Comparison of ENCODE assay signal across 8 mouse cellular contexts in the genomic region with DNA sequence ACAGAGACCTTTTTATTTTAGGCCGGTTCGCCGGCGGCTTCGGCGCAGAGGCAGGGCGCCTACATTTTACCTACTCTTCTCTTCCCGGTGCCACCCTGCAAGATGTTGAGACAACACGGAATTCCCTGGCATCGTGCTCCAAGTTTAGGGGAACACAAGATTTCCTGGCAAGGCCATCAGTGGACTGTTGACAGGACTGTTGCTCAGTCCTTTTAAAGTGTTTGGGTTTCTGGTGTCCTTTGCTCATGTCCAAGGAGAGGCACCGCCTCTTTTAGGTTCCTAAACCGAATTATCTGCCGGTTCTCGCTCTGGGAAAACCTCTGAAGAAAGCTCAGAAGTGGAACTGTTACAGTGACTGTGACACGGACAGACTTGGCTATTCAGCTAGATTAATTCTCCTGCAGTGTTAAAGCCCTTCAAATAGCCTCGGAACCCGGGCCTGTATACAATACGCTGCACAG. TPM values are rescaled to one million over a fixed set of nuclear protein-coding genes. Genes with fewer than 3 reads are reported as not detected.
DNase-seq lines count a peak whose midpoint lies in the region; ATAC-seq and TF ChIP-seq lines count a peak whose summit lies in the region.

No protein-coding gene starts in this region.

- H3K36me3 ChIP-seq in liver, adult 2 months (ENCODE audit: control insufficient read depth, insufficient read depth, low read length) = no peaks in the 10 kb centered on the region
- H3K36me3 ChIP-seq in embryonic facial prominence, embryonic 15.5 days = no peaks in the 10 kb centered on the region
- no peaks in the 10 kb centered on the region for H3K36me3 ChIP-seq in liver, postnatal 0 days (replicated peaks; ENCODE audit: insufficient read depth, low read length)
- no peaks in the 10 kb centered on the region for H3K36me3 ChIP-seq in stomach, embryonic 16.5 days (ENCODE audit: control insufficient read depth, insufficient read depth, low read length)

- DNase-seq in liver, adult 2 months (ENCODE audit: extremely low read depth, low read depth, low spot score) = no peak
- DNase-seq in liver = no peak
- DNase-seq in heart, postnatal 25 days (ENCODE audit: low spot score) = peak; percentile 35
- no peak for DNase-seq in liver, postnatal 0 days
- DNase-seq in spleen, adult 18-20 months = no peak
- no peak for DNase-seq in frontal cortex, adult 2 months (ENCODE audit: extremely low spot score in 1 of 2, low spot score in 1 of 2)

- H3K27me3 ChIP-seq in liver, adult 2 months (ENCODE audit: control insufficient read depth, insufficient read depth, low read length) = peaks cover 31% of the 10 kb centered on the region
- peaks cover 10% of the 10 kb centered on the region; the same call in 1 of the 2 replicates for H3K27me3 ChIP-seq in embryonic facial prominence, embryonic 15.5 days
- peaks cover 76% of the 10 kb centered on the region for H3K27me3 ChIP-seq in liver, postnatal 0 days (ENCODE audit: insufficient read depth, low read length)
- H3K27me3 ChIP-seq in stomach, embryonic 16.5 days (ENCODE audit: control insufficient read depth, insufficient read depth, low read length) = peaks cover 4% of the 10 kb centered on the region; the same call in 1 of the 2 replicates

- H3K4me1 ChIP-seq in liver, adult 2 months (ENCODE audit: control insufficient read depth, insufficient read depth, low read length) = peaks cover 4% of the 10 kb centered on the region; the same call in 1 of the 2 replicates
- peaks cover 56% of the 10 kb centered on the region for H3K4me1 ChIP-seq in embryonic facial prominence, embryonic 15.5 days
- H3K4me1 ChIP-seq in liver, postnatal 0 days (ENCODE audit: insufficient read depth) = peaks cover 18% of the 10 kb centered on the region
- H3K4me1 ChIP-seq in stomach, embryonic 16.5 days (ENCODE audit: control insufficient read depth, insufficient read depth, low read length) = peaks cover 20% of the 10 kb centered on the region

- no peak for TF ChIP-seq EP300 in liver, postnatal 0 days (IDR thresholded peaks at IDR 0.05; ENCODE audit: low read depth)

- no peak overlapping the region for H3K27ac ChIP-seq in liver, adult 2 months (replicated peaks; ENCODE audit: insufficient read depth, low read depth, low read length)
- H3K27ac ChIP-seq in embryonic facial prominence, embryonic 15.5 days (replicated peaks) = peak overlapping the region; percentile 95
- no peak overlapping the region for H3K27ac ChIP-seq in liver, postnatal 0 days (ENCODE audit: low read depth)
- H3K27ac ChIP-seq in stomach, embryonic 16.5 days (ENCODE audit: low read length) = peak overlapping the region; percentile 94

- TF ChIP-seq CTCF in liver, adult 2 months (IDR thresholded peaks at IDR 0.05; ENCODE audit: low read depth, low read length) = no peak
- TF ChIP-seq CTCF in liver, postnatal 0 days (IDR thresholded peaks at IDR 0.05; ENCODE audit: low read depth) = no peak

- H3K9me3 ChIP-seq in embryonic facial prominence, embryonic 15.5 days (replicated peaks) = no peaks in the 10 kb centered on the region
- H3K9me3 ChIP-seq in liver, postnatal 0 days (ENCODE audit: low read length) = no peaks in the 10 kb centered on the region
- no peaks in the 10 kb centered on the region for H3K9me3 ChIP-seq in stomach, embryonic 16.5 days (replicated peaks; ENCODE audit: control insufficient read depth, low read length)

- TF ChIP-seq POLR2A in liver, adult 2 months (IDR thresholded peaks at IDR 0.05; ENCODE audit: extremely low read depth, insufficient read depth, low read length) = no peak

- peak overlapping the region; percentile 46; the same call in 1 of the 2 replicates for H3K4me3 ChIP-seq in liver, adult 2 months (ENCODE audit: insufficient read depth, low read depth, low read length)
- peak overlapping the region; percentile 63 for H3K4me3 ChIP-seq in embryonic facial prominence, embryonic 15.5 days (replicated peaks)
- H3K4me3 ChIP-seq in liver, postnatal 0 days (ENCODE audit: low read depth, low read length) = peak overlapping the region; percentile 41
- H3K4me3 ChIP-seq in stomach, embryonic 16.5 days (replicated peaks; ENCODE audit: low read length) = peak overlapping the region; percentile 61

- H3K9ac ChIP-seq in liver, adult 2 months (ENCODE audit: low read depth, low read length) = no peak overlapping the region
- peak overlapping the region; percentile 62 for H3K9ac ChIP-seq in embryonic facial prominence, embryonic 15.5 days
- no peak overlapping the region for H3K9ac ChIP-seq in liver, postnatal 0 days (replicated peaks)
- H3K9ac ChIP-seq in stomach, embryonic 16.5 days (ENCODE audit: low read length) = peak overlapping the region; percentile 77

- intact Hi-C loops in heart, postnatal 25 days (cut with DNase I) = loop anchor here (2.0 to 5.0 kb wide), 3 partner anchors 36 to 60 kb away; no protein-coding TSS in a partner anchor

- WGBS in liver, adult 2 months = 5% methylated on average over 18 of the region's 18 CpGs
- 3% methylated on average over 18 of the region's 18 CpGs for WGBS in embryonic facial prominence, embryonic 15.5 days
- 5% methylated on average over 18 of the region's 18 CpGs for WGBS in liver, postnatal 0 days (ENCODE audit: insufficient replicate concordance)
- 5% methylated on average over 18 of the region's 18 CpGs for WGBS in stomach, embryonic 16.5 days

- ATAC-seq in embryonic facial prominence, embryonic 15.5 days (ENCODE audit: insufficient number of reproducible peaks, low FRiP score, low TSS enrichment, low read depth) = no peak
- ATAC-seq in liver, postnatal 0 days = no peak
- ATAC-seq in stomach, embryonic 16.5 days (ENCODE audit: insufficient read depth, low FRiP score) = no peak

- no peaks in the 10 kb centered on the region for H3K79me2 ChIP-seq in liver, adult 2 months (ENCODE audit: control insufficient read depth, insufficient read depth, low read length)

- H3K4me2 ChIP-seq in embryonic facial prominence, embryonic 15.5 days (replicated peaks) = peak overlapping the region; percentile 91
- peak overlapping the region; percentile 68 for H3K4me2 ChIP-seq in liver, postnatal 0 days (ENCODE audit: low read depth, low read length)
- peak overlapping the region; percentile 90 for H3K4me2 ChIP-seq in stomach, embryonic 16.5 days (ENCODE audit: low read depth, low read length)

RNA-seq across cellular contexts. Expression of a gene that starts 0.4 kb away (rescaled TPM):
- 0.18 and 0.27 TPM in 2 replicates for total RNA-seq in liver, adult 2 months (2014; rRNA removed)
- 0.17 and 0.29 TPM in 2 replicates for polyA plus RNA-seq in liver, adult 2 months (2012; rRNA removed)
- polyA plus RNA-seq in embryonic facial prominence, embryonic 15.5 days (2015; fragmentation: Nextera tagmentation; extraction: Ambion mirVana) = 35.3 and 38.3 TPM in 2 replicates
- 1 to 10 TPM; 4.7 to 5.5 TPM for total RNA-seq in heart, postnatal 25 days (2021)
- polyA plus RNA-seq in liver, postnatal 0 days (2015; fragmentation: Nextera tagmentation; extraction: Ambion mirVana) = 0.25 and 0.31 TPM in 2 replicates
- 18.3 and 19.6 TPM in 2 replicates for polyA plus RNA-seq in stomach, embryonic 16.5 days (2015; fragmentation: Nextera tagmentation; extraction: Ambion mirVana)
- polyA plus RNA-seq in frontal cortex, adult 2 months (2012; rRNA removed) = 26.9 and 30.9 TPM in 2 replicates

Comparison
In these comparisons a context has a peak if more than half of its experiments do, and no peak if none do; other contexts are left out.
1. H3K27ac ChIP-seq: peak in embryonic facial prominence, embryonic 15.5 days (single experiment) and stomach, embryonic 16.5 days (single experiment); none in liver, adult 2 months (single experiment) and liver, postnatal 0 days (single experiment).
2. H3K9ac ChIP-seq: peak in embryonic facial prominence, embryonic 15.5 days (single experiment) and stomach, embryonic 16.5 days (single experiment); none in liver, adult 2 months (single experiment) and liver, postnatal 0 days (single experiment).
3. RNA of a gene that starts 0.4 kb away (polyA plus RNA-seq): 35.3 to 38.3 TPM in embryonic facial prominence, embryonic 15.5 days, 26.9 to 30.9 TPM in frontal cortex, adult 2 months and 18.3 to 19.6 TPM in stomach, embryonic 16.5 days; 0.25 to 0.31 TPM in liver, postnatal 0 days and 0.17 to 0.29 TPM in liver, adult 2 months; every median in the first group is over 10 times any median in the second.
4. Peak in every context shown above with its lines, with median percentiles within 50 percentile points of each other: H3K4me3 ChIP-seq and H3K4me2 ChIP-seq.